Mouse (Mus musculus) MEL (cell line): ENCODE measurements around the gene Homez. TPM values are rescaled to one million over a fixed set of nuclear protein-coding genes. Genes with fewer than 3 reads are reported as not detected.

Experiments used
- DNase-seq: peaks from one replicate; pipeline ENCODE4 v3.0.0; 2011; ENCODE audit warnings: low read depth, low spot score
- H3K27ac ChIP-seq: 2 replicates; pipeline ENCODE4 v1.5.1; 2012; ENCODE audit warnings: low read depth, mild to moderate bottlenecking, control low read depth, low read length, moderate library complexity; ENCODE audit not compliant: control insufficient read depth
- H3K27me3 ChIP-seq, 2 experiments: fragments of 150-350 bp in 1 of 2; sonication (generic) in 1 of 2; 2 replicates each; pipeline ENCODE4 v1.6.1; 2012; ENCODE audit warnings: low read length in 2 of 2, mild to moderate bottlenecking in 2 of 2, improper control_type of control experiment in 1 of 2, moderate library complexity in 1 of 2; ENCODE audit not compliant: insufficient read depth in 2 of 2, control insufficient read depth in 1 of 2
- H3K36me3 ChIP-seq, 2 experiments: 2 replicates each; pipeline ENCODE4 v1.6.1; 2012 to 2014; ENCODE audit warnings: low read length in 2 of 2, improper control_type of control experiment in 1 of 2, inconsistent platforms in 1 of 2, mild to moderate bottlenecking in 1 of 2; ENCODE audit not compliant: insufficient read depth in 2 of 2, control insufficient read depth in 1 of 2
- H3K4me1 ChIP-seq, 2 experiments: fragments of 150-350 bp in 1 of 2; sonication (generic) in 1 of 2; 2 replicates each; pipeline ENCODE4 v1.6.1; 2012; ENCODE audit warnings: low read length in 2 of 2, improper control_type of control experiment in 1 of 2, mild to moderate bottlenecking in 1 of 2; ENCODE audit not compliant: insufficient read depth in 2 of 2, control insufficient read depth in 1 of 2
- H3K4me3 ChIP-seq, 2 experiments: fragments of 150-350 bp in 1 of 2; sonication (generic) in 1 of 2; 2 replicates each; pipeline ENCODE4 v1.5.1; 2012; ENCODE audit warnings: low read depth in 2 of 2, low read length in 2 of 2, mild to moderate bottlenecking in 2 of 2, moderate library complexity in 2 of 2, control low read depth in 1 of 2, improper control_type of control experiment in 1 of 2; ENCODE audit not compliant: control insufficient read depth in 1 of 2, insufficient read depth in 1 of 2
- H3K79me2 ChIP-seq: 2 replicates; pipeline ENCODE4 v1.6.1; 2012; ENCODE audit warnings: mild to moderate bottlenecking, low read length, moderate library complexity; ENCODE audit not compliant: control insufficient read depth, poor library complexity, insufficient read depth
- H3K9ac ChIP-seq: 2 replicates; pipeline ENCODE4 v1.6.1; 2012; ENCODE audit warnings: low read depth, mild to moderate bottlenecking, control low read depth, low read length, moderate library complexity; ENCODE audit not compliant: control insufficient read depth, poor library complexity, severe bottlenecking
- H3K9me3 ChIP-seq: fragments of 150-350 bp; sonication (generic); replicated peaks from 2 replicates; pipeline ENCODE4 v1.6.1; 2012; ENCODE audit warnings: mild to moderate bottlenecking, low read length, improper control_type of control experiment, moderate library complexity; ENCODE audit not compliant: insufficient read depth
- BHLHE40 ChIP-seq: IDR thresholded peaks from 2 replicates; pipeline ENCODE4 v1.6.1; 2012; ENCODE audit warnings: low read depth, mild to moderate bottlenecking, inconsistent platforms, low read length, improper control_type of control experiment, borderline replicate concordance
- CHD1 ChIP-seq: IDR thresholded peaks from 2 replicates; pipeline ENCODE4 v1.6.1; 2012; ENCODE audit warnings: low read depth, mild to moderate bottlenecking, inconsistent platforms, low read length, improper control_type of control experiment
- CTCF ChIP-seq, 3 experiments: IDR thresholded peaks in 2 of 3; conservative IDR thresholded peaks in 1 of 3; 2 replicates each; pipeline ENCODE4 v1.5.1; 2011 to 2012; ENCODE audit warnings: low read length in 3 of 3, low read depth in 2 of 3, mild to moderate bottlenecking in 2 of 3, improper control_type of control experiment in 1 of 3, inconsistent platforms in 1 of 3, mixed read lengths in 1 of 3, moderate library complexity in 1 of 3; ENCODE audit not compliant: control insufficient read depth in 1 of 3, insufficient read depth in 1 of 3, poor library complexity in 1 of 3, severe bottlenecking in 1 of 3
- EP300 ChIP-seq, 2 experiments: IDR thresholded peaks; 2 replicates each; pipeline ENCODE4 v1.6.1; 2011; ENCODE audit warnings: improper control_type of control experiment in 2 of 2, low read length in 2 of 2, low read depth in 1 of 2, mild to moderate bottlenecking in 1 of 2
- ETS1 ChIP-seq: IDR thresholded peaks from 2 replicates; pipeline ENCODE4 v1.6.1; 2012; ENCODE audit warnings: low read depth, mild to moderate bottlenecking, inconsistent platforms, low read length, improper control_type of control experiment, moderate library complexity
- GATA1 ChIP-seq: IDR thresholded peaks from 2 replicates; pipeline ENCODE4 v1.6.1; 2011; ENCODE audit warnings: low read depth, low read length, improper control_type of control experiment
- HCFC1 ChIP-seq: IDR thresholded peaks from 2 replicates; pipeline ENCODE4 v1.6.1; 2012; ENCODE audit warnings: low read depth, mild to moderate bottlenecking, inconsistent platforms, low read length, improper control_type of control experiment, moderate library complexity
- JUND ChIP-seq: IDR thresholded peaks from 2 replicates; pipeline ENCODE4 v1.6.1; 2011; ENCODE audit warnings: low read depth, mild to moderate bottlenecking, improper control_type of control experiment, low read length
- MAX ChIP-seq: IDR thresholded peaks from 2 replicates; pipeline ENCODE4 v1.6.1; 2011; ENCODE audit warnings: low read length, improper control_type of control experiment
- MEF2A ChIP-seq: IDR thresholded peaks from 2 replicates; pipeline ENCODE4 v1.6.1; 2014; ENCODE audit warnings: low read depth, mild to moderate bottlenecking, inconsistent platforms, low read length, improper control_type of control experiment; ENCODE audit not compliant: poor library complexity, insufficient replicate concordance, severe bottlenecking; ENCODE audit errors: extremely low read depth
- MYC ChIP-seq: IDR thresholded peaks from 2 replicates; pipeline ENCODE4 v1.6.1; 2011; ENCODE audit warnings: low read depth, mild to moderate bottlenecking, low read length, improper control_type of control experiment, moderate library complexity
- NELFE ChIP-seq: IDR thresholded peaks from 2 replicates; pipeline ENCODE4 v1.6.1; 2011; ENCODE audit warnings: low read depth, low read length, improper control_type of control experiment
- POLR2A ChIP-seq, 2 experiments: IDR thresholded peaks; 2 replicates each; pipeline ENCODE4 v1.6.1; 2011 to 2012; ENCODE audit warnings: low read length in 2 of 2, mild to moderate bottlenecking in 2 of 2, control low read depth in 1 of 2, improper control_type of control experiment in 1 of 2, low read depth in 1 of 2, moderate library complexity in 1 of 2; ENCODE audit not compliant: control insufficient read depth in 1 of 2, insufficient read depth in 1 of 2, poor library complexity in 1 of 2
- RCOR1 ChIP-seq: IDR thresholded peaks from 2 replicates; pipeline ENCODE4 v1.6.1; 2012; ENCODE audit warnings: low read depth, mild to moderate bottlenecking, inconsistent platforms, low read length, improper control_type of control experiment
- SIN3A ChIP-seq: IDR thresholded peaks from 2 replicates; pipeline ENCODE4 v1.6.1; 2012; ENCODE audit warnings: low read length, improper control_type of control experiment, inconsistent platforms
- SMC3 ChIP-seq: IDR thresholded peaks from 2 replicates; pipeline ENCODE4 v1.6.1; 2011; ENCODE audit warnings: low read depth, low read length, improper control_type of control experiment
- TAL1 ChIP-seq: IDR thresholded peaks from 2 replicates; pipeline ENCODE4 v1.6.1; 2012; ENCODE audit warnings: mild to moderate bottlenecking, inconsistent platforms, low read length, moderate library complexity, mixed read lengths
- TBP ChIP-seq: IDR thresholded peaks from 2 replicates; pipeline ENCODE4 v1.8.0; 2011; ENCODE audit warnings: low read depth, low read length, improper control_type of control experiment
- TCF12 ChIP-seq: IDR thresholded peaks from 2 replicates; pipeline ENCODE4 v1.6.1; 2014; ENCODE audit warnings: low read depth, mild to moderate bottlenecking, inconsistent platforms, low read length, improper control_type of control experiment, moderate library complexity
- USF1 ChIP-seq: IDR thresholded peaks from 2 replicates; pipeline ENCODE4 v1.6.1; 2014; ENCODE audit warnings: low read depth, mild to moderate bottlenecking, inconsistent platforms, low read length, improper control_type of control experiment, moderate library complexity
- USF2 ChIP-seq, 2 experiments: IDR thresholded peaks; 2 replicates each; pipeline ENCODE4 v1.6.1; 2011 to 2012; ENCODE audit warnings: improper control_type of control experiment in 2 of 2, low read length in 2 of 2, borderline replicate concordance in 1 of 2, inconsistent platforms in 1 of 2, low read depth in 1 of 2, mild to moderate bottlenecking in 1 of 2; ENCODE audit not compliant: insufficient read depth in 1 of 2
- ZC3H11A ChIP-seq: IDR thresholded peaks from 2 replicates; pipeline ENCODE4 v1.6.1; 2012; ENCODE audit warnings: low read depth, mild to moderate bottlenecking, inconsistent platforms, low read length, improper control_type of control experiment
- ZNF384 ChIP-seq: IDR thresholded peaks from 2 replicates; pipeline ENCODE4 v1.6.1; 2012; ENCODE audit warnings: low read depth, mild to moderate bottlenecking, inconsistent platforms, low read length, improper control_type of control experiment
- polyA plus RNA-seq, 2 experiments: library from polyadenylated mRNA; stranded (reverse) in 1 of 2; unstranded in 1 of 2; fragments of >175 nt in 1 of 2; fragments of >200 nt in 1 of 2; gene quantifications; 2 replicates each; pipeline versions ENCODE4 v1.2.1 to v1.2.4; 2012; ENCODE audit warnings: low replicate concordance in 2 of 2, low read depth in 1 of 2; ENCODE audit not compliant: insufficient read length in 2 of 2, insufficient read depth in 1 of 2, missing spikeins in 1 of 2
- total RNA-seq: library from RNA; depleted of rRNA; stranded (reverse); fragments of 300-350 nt; gene quantifications from 2 replicates; pipeline ENCODE4 v1.2.3, GENCODE M21; 2012

Gene Homez
- total and polyA plus RNA-seq, 3 experiments = 4.9 to 8.5 TPM; not detected in 1

DNA sequence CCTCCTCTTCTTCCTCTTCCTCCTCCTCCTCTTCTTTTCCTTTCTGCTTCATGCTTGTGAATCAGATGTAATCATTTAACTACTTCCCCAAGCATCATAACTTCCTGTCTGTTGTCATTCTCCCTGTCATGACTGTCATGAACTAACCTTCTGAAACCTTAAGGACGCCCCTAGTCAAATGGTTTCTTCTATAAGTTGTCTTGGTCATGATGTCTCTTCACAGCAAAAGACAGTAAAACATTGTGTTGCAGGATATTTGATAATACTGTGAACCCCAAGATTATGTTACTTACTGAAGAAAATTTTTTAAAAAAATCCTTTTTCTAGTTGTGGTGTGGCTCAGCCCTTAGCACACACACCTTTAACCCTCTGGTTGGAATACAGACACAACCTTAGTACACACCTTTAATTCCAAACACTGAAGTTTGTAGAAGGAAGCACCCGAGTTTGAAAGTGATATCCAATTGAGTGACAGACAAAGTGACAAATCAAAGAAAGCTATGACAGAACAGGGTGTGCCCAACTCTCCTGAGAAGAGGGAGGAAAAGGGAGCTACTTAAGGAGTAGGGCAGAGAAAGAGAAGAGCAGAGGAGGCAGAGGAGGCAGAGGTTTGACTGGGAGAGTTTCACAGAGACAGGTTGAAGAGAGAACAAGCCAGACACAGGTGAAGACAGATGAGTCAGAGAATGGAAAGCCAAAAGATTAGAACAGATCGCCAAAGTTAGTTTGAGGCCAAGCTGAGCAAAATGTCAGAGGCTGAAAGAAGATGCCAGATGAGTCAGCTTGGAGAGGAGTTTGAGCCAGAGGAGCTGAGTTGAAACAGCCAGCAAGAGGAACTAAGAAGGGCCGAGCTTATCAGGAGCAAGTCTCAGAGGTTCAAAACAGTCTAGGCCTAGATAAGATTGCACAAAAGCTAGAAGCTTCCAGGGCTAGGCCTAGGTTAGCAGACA lies 61.8 kb downstream of the Homez start:
- Histone ChIP-seq H3K9me3 (no peaks in the 10 kb centered on the region), H3K36me3 (peaks cover 0 to 10% of the 10 kb centered on the region in 2 experiments; a peak in 2 of 4 replicates), H3K4me3 (peak overlapping the region; percentile 8 to 22; a peak in 1 of 4 replicates), H3K79me2 (no peaks in the 10 kb centered on the region), H3K27me3 (no peaks in the 10 kb centered on the region), H3K27ac (peak overlapping the region; percentile 94), H3K9ac (no peak overlapping the region), H3K4me1 (peaks cover 9% of the 10 kb centered on the region in 2 experiments)
- TF ChIP-seq ETS1 = peak; percentile 59; the same call in 1 of the 2 replicates
- TF ChIP-seq EP300 (IDR thresholded peaks at IDR 0.05; ENCODE audit: low read depth in 1 of 2, low read length in 2 of 2) = peak; percentile 68 to 84
- TF ChIP-seq HCFC1 = no peak; the same call in 1 of the 2 replicates
- no peak for TF ChIP-seq USF2 (IDR thresholded peaks at IDR 0.05; ENCODE audit: borderline replicate concordance in 1 of 2, insufficient read depth in 1 of 2, low read depth in 1 of 2, low read length in 2 of 2)
- no peak; the same call in 1 of the 2 replicates for TF ChIP-seq SMC3
- TF ChIP-seq MYC = no peak
- TF ChIP-seq RCOR1 = peak; percentile 79
- peak; percentile 94 for TF ChIP-seq GATA1
- peak; percentile 69; the same call in 1 of the 2 replicates for TF ChIP-seq TCF12
- TF ChIP-seq MAX = no peak
- no peak for TF ChIP-seq ZNF384
- no peak for TF ChIP-seq CHD1
- TF ChIP-seq TAL1 = no peak
- TF ChIP-seq TBP = 0 out of 2 replicates have a peak, but pooled peaks have one; percentile 16
- 0 out of 2 replicates have a peak, but pooled peaks have one; percentile 42 for TF ChIP-seq SIN3A
- TF ChIP-seq BHLHE40 = no peak
- peak; percentile 4; the same call in 1 of the 2 replicates for TF ChIP-seq JUND
- TF ChIP-seq ZC3H11A = no peak
- TF ChIP-seq CTCF (IDR thresholded peaks at IDR 0.05 in 2 of 3, conservative IDR thresholded peaks at IDR 0.05 in 1 of 3; ENCODE audit: control insufficient read depth in 1 of 3, insufficient read depth in 1 of 3, low read depth in 2 of 3, low read length in 3 of 3, poor library complexity in 1 of 3, severe bottlenecking in 1 of 3) = no peak
- no peak for TF ChIP-seq MEF2A
- no peak for TF ChIP-seq NELFE
- TF ChIP-seq USF1 = no peak
- TF ChIP-seq POLR2A (IDR thresholded peaks at IDR 0.05; ENCODE audit: control insufficient read depth in 1 of 2, insufficient read depth in 1 of 2, low read depth in 1 of 2, low read length in 2 of 2, poor library complexity in 1 of 2) = peak in 1 of 2 experiments; percentile 48; a peak in 1 of 4 replicates
- DNase-seq = peak; percentile 94
